Comparison of ENCODE assay signal across 8 mouse cellular contexts in the genomic region with DNA sequence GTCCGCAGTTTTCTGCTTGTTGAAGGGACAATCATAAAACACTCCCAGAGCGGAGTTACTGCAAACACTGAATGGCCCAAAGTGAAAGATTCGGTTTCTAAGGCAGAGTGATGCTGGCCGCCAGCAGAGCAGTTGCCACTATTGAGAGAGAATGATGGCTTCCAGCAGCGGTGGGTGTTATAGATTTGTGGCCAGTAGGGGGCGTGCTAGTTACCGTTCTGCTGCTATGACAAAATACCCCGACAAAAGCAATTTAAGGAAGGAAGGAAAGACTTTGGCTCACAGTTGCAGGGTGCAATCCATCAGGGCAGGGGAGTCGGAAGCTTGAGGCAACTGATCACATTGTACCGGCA.
DNase-seq lines count a peak whose midpoint lies in the region; ATAC-seq and TF ChIP-seq lines count a peak whose summit lies in the region.

No protein-coding gene starts in this region.

- H3K9me3 ChIP-seq in heart, embryonic 15.5 days (replicated peaks) = no peaks in the 10 kb centered on the region
- 0 out of 2 replicates have a peak, but pooled peaks cover 4% of the 10 kb centered on the region for H3K9me3 ChIP-seq in stomach, embryonic 16.5 days (replicated peaks; ENCODE audit: control insufficient read depth, low read length)

- H3K27me3 ChIP-seq in thymus, adult 2 months (ENCODE audit: control insufficient read depth, insufficient read depth, low read length) = no peaks in the 10 kb centered on the region
- H3K27me3 ChIP-seq in heart, embryonic 15.5 days = peaks cover 15% of the 10 kb centered on the region; the same call in 1 of the 2 replicates
- no peaks in the 10 kb centered on the region for H3K27me3 ChIP-seq in stomach, embryonic 16.5 days (ENCODE audit: control insufficient read depth, insufficient read depth, low read length)

- no peak overlapping the region for H3K4me3 ChIP-seq in thymus, adult 2 months (ENCODE audit: control insufficient read depth, insufficient read depth, low read length)
- H3K4me3 ChIP-seq in heart, embryonic 15.5 days = peak overlapping the region; percentile 45
- H3K4me3 ChIP-seq in stomach, embryonic 16.5 days (replicated peaks; ENCODE audit: low read length) = no peak overlapping the region

- no peaks in the 10 kb centered on the region for H3K36me3 ChIP-seq in thymus, adult 2 months (ENCODE audit: control insufficient read depth, insufficient read depth, low read length)
- no peaks in the 10 kb centered on the region for H3K36me3 ChIP-seq in heart, embryonic 15.5 days
- no peaks in the 10 kb centered on the region for H3K36me3 ChIP-seq in stomach, embryonic 16.5 days (ENCODE audit: control insufficient read depth, insufficient read depth, low read length)

- H3K27ac ChIP-seq in thymus, adult 2 months (ENCODE audit: control insufficient read depth, insufficient read depth, low read length) = no peak overlapping the region
- H3K27ac ChIP-seq in heart, embryonic 15.5 days = peak overlapping the region; percentile 68
- H3K27ac ChIP-seq in stomach, embryonic 16.5 days (ENCODE audit: low read length) = peak overlapping the region; percentile 78; the same call in 1 of the 2 replicates

- DNase-seq in thymus, adult 2 months = peak; percentile 43
- no peak for DNase-seq in thymus, adult 18-20 months
- DNase-seq in c-Kit-positive CD71-positive TER-119-positive erythroid progenitor cells, embryonic 14.5 days (ENCODE audit: low spot score) = peak; percentile 40
- DNase-seq in layer of hippocampus, postnatal 10 days (ENCODE audit: low spot score in 2 of 2) = peak; percentile 55 to 66
- no peak for DNase-seq in urinary bladder, postnatal 10 days (ENCODE audit: low spot score)

- peak overlapping the region; percentile 73 for H3K4me2 ChIP-seq in heart, embryonic 15.5 days
- peak overlapping the region; percentile 57 for H3K4me2 ChIP-seq in stomach, embryonic 16.5 days (ENCODE audit: low read depth, low read length)

- TF ChIP-seq CTCF in thymus, adult 2 months (IDR thresholded peaks at IDR 0.05; ENCODE audit: borderline replicate concordance, control insufficient read depth, extremely low read depth, insufficient read depth, low read length, poor library complexity) = no peak

- WGBS in thymus, adult 2 months = 49% methylated on average over 10 of the region's 10 CpGs
- WGBS in heart, embryonic 15.5 days = 33% methylated on average over 10 of the region's 10 CpGs
- 43% methylated on average over 10 of the region's 10 CpGs for WGBS in stomach, embryonic 16.5 days

- no peak overlapping the region for H3K9ac ChIP-seq in heart, embryonic 15.5 days
- H3K9ac ChIP-seq in stomach, embryonic 16.5 days (ENCODE audit: low read length) = no peak overlapping the region

- TF ChIP-seq POLR2A in thymus, adult 2 months (IDR thresholded peaks at IDR 0.05; ENCODE audit: control insufficient read depth, extremely low read depth, insufficient read depth, low read length, poor library complexity) = no peak

- H3K4me1 ChIP-seq in thymus, adult 2 months (replicated peaks; ENCODE audit: control insufficient read depth, insufficient read depth, low read length) = peaks cover 31% of the 10 kb centered on the region
- peaks cover 14% of the 10 kb centered on the region for H3K4me1 ChIP-seq in heart, embryonic 15.5 days (replicated peaks)
- H3K4me1 ChIP-seq in stomach, embryonic 16.5 days (ENCODE audit: control insufficient read depth, insufficient read depth, low read length) = peaks cover 12% of the 10 kb centered on the region; the same call in 1 of the 2 replicates

- ATAC-seq in heart, embryonic 15.5 days (replicated peaks; ENCODE audit: insufficient number of reproducible peaks, insufficient read depth, low FRiP score, low read depth) = no peak
- ATAC-seq in megakaryocyte progenitor cell, adult 5-6 weeks (replicated peaks; ENCODE audit: poor library complexity) = peak; percentile 38
- ATAC-seq in stomach, embryonic 16.5 days (ENCODE audit: insufficient read depth, low FRiP score) = no peak

Comparison
In these comparisons a context has a peak if more than half of its experiments do, and no peak if none do; other contexts are left out.
1. DNase-seq: peak in thymus, adult 2 months (single experiment), c-Kit-positive CD71-positive TER-119-positive erythroid progenitor cells, embryonic 14.5 days (single experiment) and layer of hippocampus, postnatal 10 days (2 of 2); none in thymus, adult 18-20 months (0 of 2) and urinary bladder, postnatal 10 days (single experiment).